Mouse (Mus musculus): ENCODE measurements around the gene Syngap1.

Gene Syngap1

GRCm38 (mm10) chr17:26990521-26990920 lies 49.5 kb downstream of the Syngap1 start:
- no peak for DNase-seq (ENCODE audit: inconsistent ontology term)

- no peak for DNase-seq (ENCODE audit: inconsistent ontology term)
Observed at GRCm38 (mm10) chr17:26994410-26994809, 53.4 kb downstream of the Syngap1 start.

- DNase-seq (ENCODE audit: inconsistent ontology term), result no peak
Observed at GRCm38 (mm10) chr17:26995006-26995405, 54.0 kb downstream of the Syngap1 start.

GRCm38 (mm10) chr17:26995562-26995961 lies 54.5 kb downstream of the Syngap1 start:
- DNase-seq (ENCODE audit: inconsistent ontology term), result no peak

- DNase-seq (ENCODE audit: inconsistent ontology term), result no peak
Observed at GRCm38 (mm10) chr17:26997661-26998060, 56.6 kb downstream of the Syngap1 start.

GRCm38 (mm10) chr17:26998283-26998682 lies 57.2 kb downstream of the Syngap1 start:
- DNase-seq (ENCODE audit: inconsistent ontology term), result no peak

GRCm38 (mm10) chr17:26999996-27000395 lies 58.9 kb downstream of the Syngap1 start:
- no peak for DNase-seq (ENCODE audit: inconsistent ontology term)

- DNase-seq (ENCODE audit: inconsistent ontology term), result no peak
Observed at GRCm38 (mm10) chr17:27001151-27001550, 60.1 kb downstream of the Syngap1 start.

- DNase-seq (ENCODE audit: inconsistent ontology term), result no peak
Observed at GRCm38 (mm10) chr17:27001889-27002288, 60.8 kb downstream of the Syngap1 start.

- no peak for DNase-seq (ENCODE audit: inconsistent ontology term)
Observed at GRCm38 (mm10) chr17:27004431-27004830, 63.4 kb downstream of the Syngap1 start.

GRCm38 (mm10) chr17:27004903-27005485 lies 63.9 kb downstream of the Syngap1 start:
- DNase-seq (ENCODE audit: inconsistent ontology term), result no peak

GRCm38 (mm10) chr17:27005644-27006043 lies 64.6 kb downstream of the Syngap1 start:
- no peak for DNase-seq (ENCODE audit: inconsistent ontology term)

GRCm38 (mm10) chr17:27008277-27008676 lies 67.2 kb downstream of the Syngap1 start:
- DNase-seq (ENCODE audit: inconsistent ontology term), result no peak

GRCm38 (mm10) chr17:27011167-27011566 lies 70.1 kb downstream of the Syngap1 start:
- DNase-seq (ENCODE audit: inconsistent ontology term), result no peak

- DNase-seq (ENCODE audit: inconsistent ontology term), result no peak
Observed at GRCm38 (mm10) chr17:27011998-27012672, 71.1 kb downstream of the Syngap1 start.

- no peak for DNase-seq (ENCODE audit: inconsistent ontology term)
Observed at GRCm38 (mm10) chr17:27012909-27013308, 71.9 kb downstream of the Syngap1 start.

GRCm38 (mm10) chr17:27017564-27018499 lies 76.8 kb downstream of the Syngap1 start:
- DNase-seq (ENCODE audit: inconsistent ontology term), result peak; percentile 84

- peak; percentile 35 for DNase-seq (ENCODE audit: inconsistent ontology term)
Observed at GRCm38 (mm10) chr17:27018555-27019196, 77.6 kb downstream of the Syngap1 start.

GRCm38 (mm10) chr17:27021076-27021475 lies 80.0 kb downstream of the Syngap1 start:
- no peak for DNase-seq (ENCODE audit: inconsistent ontology term)

GRCm38 (mm10) chr17:27021736-27022135 lies 80.7 kb downstream of the Syngap1 start:
- DNase-seq (ENCODE audit: inconsistent ontology term), result no peak
